Mouse (Mus musculus): ENCODE results near the gene Slc43a1. TPM values are rescaled to one million over a fixed set of nuclear protein-coding genes. Genes with fewer than 3 reads are reported as not detected.

Gene Slc43a1
- polyA plus RNA-seq, 1 experiment from 2014 or later: 14.4 TPM

DNA sequence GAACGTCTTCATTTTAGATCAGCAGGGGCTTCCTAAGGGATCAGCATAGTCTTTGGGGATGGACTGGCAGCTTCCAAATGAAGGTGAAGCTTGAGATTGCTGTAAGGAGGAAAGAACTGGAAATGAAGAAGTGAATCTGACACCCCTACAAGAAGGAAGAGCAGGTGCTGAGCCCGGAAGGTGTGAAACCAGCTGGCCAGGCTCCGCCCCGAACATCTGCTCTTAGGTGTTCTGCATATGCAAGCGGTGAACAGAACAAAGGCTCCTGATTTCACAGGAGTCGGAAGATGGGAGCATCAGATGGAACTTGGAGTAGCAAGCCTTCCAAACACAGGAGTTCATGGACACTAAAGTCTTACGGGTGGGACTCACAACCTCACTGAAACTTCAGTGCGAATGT, 1.5 kb upstream of the Slc43a1 start:
- WGBS: 64% methylated on average over 8 of the region's 8 CpGs
- H3K9ac ChIP-seq: no peak overlapping the region
- H3K4me1 ChIP-seq: peaks cover 33% of the 10 kb centered on the region
- H3K4me2 ChIP-seq: no peak overlapping the region
- peaks cover 37% of the 10 kb centered on the region for H3K27me3 ChIP-seq
- H3K4me3 ChIP-seq (replicated peaks): no peak overlapping the region
- H3K9me3 ChIP-seq: no peaks in the 10 kb centered on the region
- no peak for ATAC-seq (ENCODE audit: low FRiP score)
- no peaks in the 10 kb centered on the region for H3K36me3 ChIP-seq (replicated peaks)
- H3K27ac ChIP-seq: no peak overlapping the region

- Histone ChIP-seq H3K4me2 (peak overlapping the region; percentile 94; the same call in 1 of the 2 replicates), H3K27me3 (peaks cover 37% of the 10 kb centered on the region), H3K9ac (no peak overlapping the region), H3K4me3 (replicated peaks) (no peak overlapping the region), H3K4me1 (peaks cover 34% of the 10 kb centered on the region), H3K27ac (no peak overlapping the region), H3K9me3 (no peaks in the 10 kb centered on the region), H3K36me3 (replicated peaks) (no peaks in the 10 kb centered on the region)
- WGBS: 36% methylated on average over 9 of the region's 9 CpGs
- no peak for ATAC-seq (ENCODE audit: low FRiP score)
These were observed 645 bp upstream of the Slc43a1 start for GRCm38 (mm10) chr2:84837817-84838592.

DNA sequence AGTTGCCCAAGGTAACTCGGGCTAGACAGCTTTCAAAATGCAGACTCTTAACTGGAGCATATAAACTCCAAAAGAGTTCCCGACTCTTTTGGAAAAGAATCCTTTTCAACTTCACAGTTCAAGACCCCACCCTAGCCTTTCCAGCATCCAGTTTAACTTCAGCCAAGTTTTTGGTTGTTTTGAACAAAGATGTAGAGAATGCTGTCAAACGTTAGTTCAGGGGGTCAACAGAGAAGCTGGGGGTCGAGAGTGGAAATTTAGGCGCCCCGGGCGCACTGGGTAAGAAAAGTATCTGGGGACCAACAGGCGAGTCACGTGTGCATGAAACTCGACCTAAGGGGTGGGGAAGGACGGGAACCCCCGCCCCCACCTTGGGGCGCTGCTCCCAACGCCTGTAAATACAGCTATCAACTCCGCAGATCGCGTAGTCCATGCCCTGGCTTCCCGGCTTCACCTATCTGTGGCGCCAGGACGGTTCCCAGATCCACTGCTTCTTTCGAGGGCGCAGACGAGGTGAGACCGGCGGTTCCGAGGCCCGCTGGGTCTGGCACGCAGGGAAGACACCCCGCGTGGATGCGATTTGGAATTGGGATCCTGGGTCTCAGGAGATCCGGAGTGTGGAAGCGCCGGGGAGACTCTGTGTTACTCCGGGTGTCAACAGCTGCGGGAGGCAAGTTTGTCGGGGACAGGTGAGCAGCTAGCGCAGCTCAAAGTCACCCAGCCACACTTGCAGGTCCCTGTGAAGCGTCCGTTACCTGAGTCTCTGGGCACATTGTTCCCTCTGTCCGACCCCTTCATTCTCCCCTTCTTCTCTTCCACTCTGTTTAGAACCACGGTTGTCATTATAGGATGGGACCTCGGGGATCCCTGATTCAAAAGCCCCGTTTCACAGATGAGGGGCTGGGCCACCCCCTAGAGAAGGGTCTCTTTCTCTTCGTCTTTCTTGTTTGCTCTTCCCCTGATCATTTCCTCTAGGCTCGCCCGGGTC, 637 bp downstream of the Slc43a1 start:
- Histone ChIP-seq H3K36me3 (replicated peaks) (no peaks in the 10 kb centered on the region), H3K4me3 (replicated peaks) (peak overlapping the region; percentile 48), H3K9me3 (no peaks in the 10 kb centered on the region), H3K4me1 (peaks cover 34% of the 10 kb centered on the region), H3K27me3 (peaks cover 37% of the 10 kb centered on the region), H3K4me2 (peak overlapping the region; percentile 94), H3K27ac (peak overlapping the region; percentile 82), H3K9ac (peak overlapping the region; percentile 73)
- ATAC-seq (ENCODE audit: low FRiP score): 0 out of 2 replicates have a peak, but pooled peaks have one; percentile 1
- under 1% methylated on average over 47 of the region's 47 CpGs for WGBS

DNA sequence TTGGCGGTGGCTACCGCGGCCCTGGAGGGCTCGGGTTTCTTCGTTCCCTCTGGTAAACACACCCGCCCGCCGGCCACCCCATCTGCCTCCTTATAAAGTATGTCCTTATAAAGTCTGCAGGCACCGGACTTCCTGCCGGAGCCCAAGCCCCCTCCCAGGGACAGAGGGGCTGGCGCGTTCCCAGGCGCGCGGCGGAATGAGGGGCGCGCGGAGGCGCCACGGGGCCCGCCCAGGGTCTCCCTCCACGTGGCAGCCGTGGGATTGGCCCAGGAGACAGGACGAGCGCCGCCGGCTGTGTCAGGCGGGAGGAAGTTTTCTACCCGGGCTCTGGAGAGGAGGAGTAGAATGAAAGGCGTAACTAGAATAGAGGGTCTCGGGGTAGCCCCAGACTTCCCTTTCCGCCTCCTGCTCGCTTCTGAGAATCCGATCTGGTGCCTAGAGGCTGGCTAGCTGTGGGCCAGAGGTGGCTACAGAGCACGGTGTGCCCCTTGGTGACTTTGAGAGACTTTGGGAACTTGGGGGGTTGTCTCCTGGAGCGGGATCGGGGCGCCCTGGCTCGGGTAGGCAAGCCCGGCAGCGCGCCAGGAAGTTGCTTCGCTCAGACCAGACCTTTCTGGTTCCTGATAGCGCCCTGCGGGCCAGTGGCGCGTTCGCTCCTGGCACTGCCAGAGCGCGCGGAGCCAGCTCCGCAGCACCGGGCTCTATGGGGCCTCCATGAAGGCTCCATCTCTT, 1.5 kb downstream of the Slc43a1 start:
- no peaks in the 10 kb centered on the region; the same call in 1 of the 2 replicates for H3K36me3 ChIP-seq (replicated peaks)
- H3K9me3 ChIP-seq: no peaks in the 10 kb centered on the region
- H3K4me2 ChIP-seq: peak overlapping the region; percentile 94
- peak overlapping the region; percentile 73 for H3K9ac ChIP-seq
- peak overlapping the region; percentile 82 for H3K27ac ChIP-seq
- peaks cover 37% of the 10 kb centered on the region for H3K27me3 ChIP-seq
- peaks cover 34% of the 10 kb centered on the region for H3K4me1 ChIP-seq
- under 1% methylated on average over 54 of the region's 54 CpGs for WGBS
- H3K4me3 ChIP-seq (replicated peaks): peak overlapping the region; percentile 48
- ATAC-seq (ENCODE audit: low FRiP score): peak; percentile 89

DNA sequence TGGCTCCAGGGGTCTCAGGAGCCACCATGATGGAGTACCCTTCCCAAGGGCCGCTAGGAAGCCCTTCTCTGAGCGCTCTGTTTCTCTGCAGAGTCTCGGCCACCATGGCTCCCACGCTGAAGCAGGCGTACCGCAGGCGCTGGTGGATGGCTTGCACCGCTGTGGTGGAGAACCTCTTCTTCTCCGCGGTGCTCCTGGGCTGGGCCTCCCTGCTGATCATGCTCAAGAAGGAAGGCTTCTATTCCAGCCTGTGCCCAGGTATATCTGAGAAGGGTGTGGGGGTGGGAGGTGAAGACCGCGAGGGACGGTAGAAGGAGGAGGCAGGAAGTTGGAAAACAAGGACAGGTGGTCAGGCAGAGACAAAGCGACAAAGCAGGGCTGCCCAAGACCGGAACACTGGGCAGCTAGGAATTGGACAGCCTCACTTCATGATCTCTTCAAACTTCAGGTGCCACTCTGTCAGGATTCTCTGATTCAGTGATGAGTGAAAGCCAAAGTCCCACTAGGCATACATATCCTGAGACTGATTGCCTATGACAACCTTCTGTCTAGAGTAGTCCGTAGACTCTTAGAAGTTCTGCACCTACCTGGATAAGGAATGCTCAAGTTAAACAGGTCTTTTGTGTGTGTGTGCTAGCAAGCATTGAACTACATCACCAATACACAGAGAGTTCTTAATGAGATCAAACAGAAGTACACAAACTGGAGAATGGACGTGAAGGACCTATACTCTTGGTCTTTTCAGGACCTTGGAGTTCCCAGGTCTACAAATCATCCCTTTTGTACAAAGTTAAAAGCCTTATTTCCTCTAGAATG, 2.3 kb downstream of the Slc43a1 start:
- ATAC-seq (ENCODE audit: low FRiP score): peak; percentile 2; the same call in 1 of the 2 replicates
- H3K4me3 ChIP-seq (replicated peaks): peak overlapping the region; percentile 48
- H3K4me2 ChIP-seq: peak overlapping the region; percentile 94
- H3K27ac ChIP-seq: peak overlapping the region; percentile 82
- H3K36me3 ChIP-seq (replicated peaks): no peaks in the 10 kb centered on the region; the same call in 1 of the 2 replicates
- H3K9ac ChIP-seq: peak overlapping the region; percentile 73
- H3K9me3 ChIP-seq: no peaks in the 10 kb centered on the region
- H3K27me3 ChIP-seq: peaks cover 37% of the 10 kb centered on the region
- WGBS: 8% methylated on average over 17 of the region's 17 CpGs
- peaks cover 34% of the 10 kb centered on the region for H3K4me1 ChIP-seq

GRCm38 (mm10) chr2:84841905-84842304, 3.3 kb downstream of the Slc43a1 start:
- H3K9me3 ChIP-seq: no peaks in the 10 kb centered on the region
- no peak overlapping the region for H3K27ac ChIP-seq
- ATAC-seq (ENCODE audit: low FRiP score): no peak
- peaks cover 3% of the 10 kb centered on the region; the same call in 1 of the 2 replicates for H3K36me3 ChIP-seq (replicated peaks)
- peak overlapping the region; percentile 94 for H3K4me2 ChIP-seq
- H3K4me1 ChIP-seq: peaks cover 34% of the 10 kb centered on the region
- peaks cover 32% of the 10 kb centered on the region for H3K27me3 ChIP-seq
- H3K9ac ChIP-seq: no peak overlapping the region
- 0 out of 2 replicates have a peak overlapping the region, but pooled peaks have one; percentile 48 for H3K4me3 ChIP-seq (replicated peaks)

DNA sequence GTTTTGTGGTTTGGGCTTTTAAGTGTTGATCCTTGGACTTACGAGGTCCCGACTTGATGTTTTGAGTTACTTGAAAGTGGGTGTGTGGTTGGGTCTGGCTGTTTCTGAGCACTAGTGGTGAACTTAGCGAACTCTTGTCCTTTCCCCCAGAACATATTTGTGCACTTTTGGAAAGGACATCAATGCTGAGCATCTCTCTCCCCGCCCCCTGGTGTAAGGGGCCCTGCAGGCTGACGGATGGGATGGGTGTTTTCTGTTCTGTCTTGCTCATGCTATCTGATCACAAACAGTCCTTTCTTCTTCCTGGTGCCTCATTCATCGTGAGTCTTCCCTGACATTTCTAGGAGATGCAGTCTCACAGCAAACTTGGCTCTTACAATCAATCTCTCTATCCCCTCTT, 5.0 kb downstream of the Slc43a1 start:
- peaks cover 32% of the 10 kb centered on the region for H3K4me1 ChIP-seq

DNA sequence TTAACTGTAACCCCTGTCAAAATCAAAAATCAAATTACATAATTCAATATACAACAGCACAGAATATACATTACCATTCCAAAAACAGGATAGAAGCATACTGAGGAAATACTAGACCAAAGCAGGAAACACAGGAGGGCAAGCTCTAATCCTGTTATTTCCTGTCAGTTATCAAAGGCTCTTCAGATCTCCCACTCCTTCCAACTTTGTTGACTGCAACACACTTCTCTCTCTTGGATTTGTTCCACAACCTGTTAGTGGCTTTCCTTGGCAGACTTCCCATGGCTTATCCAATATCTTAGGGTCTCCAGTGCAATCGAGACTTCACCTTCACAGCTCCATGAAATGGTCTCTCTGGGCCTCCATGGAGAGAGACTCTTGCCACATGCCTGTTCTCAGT, 6.6 kb downstream of the Slc43a1 start:
- Histone ChIP-seq H3K27me3 (no peaks in the 10 kb centered on the region), H3K36me3 (replicated peaks) (peaks cover 11% of the 10 kb centered on the region; the same call in 1 of the 2 replicates), H3K4me3 (replicated peaks) (no peak overlapping the region), H3K9me3 (no peaks in the 10 kb centered on the region), H3K4me1 (peaks cover 20% of the 10 kb centered on the region), H3K9ac (no peak overlapping the region), H3K4me2 (no peak overlapping the region), H3K27ac (no peak overlapping the region)
- 88% methylated on average over 1 of the region's 1 CpGs for WGBS
- ATAC-seq (ENCODE audit: low FRiP score): no peak

More for the DNA sequence above, 5.0 kb downstream of the Slc43a1 start:
- WGBS: 86% methylated on average over 6 of the region's 6 CpGs
- ATAC-seq (ENCODE audit: low FRiP score): no peak
- H3K9me3 ChIP-seq: no peaks in the 10 kb centered on the region
- H3K36me3 ChIP-seq (replicated peaks): peaks cover 7% of the 10 kb centered on the region; the same call in 1 of the 2 replicates
- H3K27me3 ChIP-seq: peaks cover 14% of the 10 kb centered on the region
- no peak overlapping the region for H3K4me2 ChIP-seq
- no peak overlapping the region for H3K4me3 ChIP-seq (replicated peaks)
- no peak overlapping the region for H3K9ac ChIP-seq
- H3K27ac ChIP-seq: no peak overlapping the region

DNA sequence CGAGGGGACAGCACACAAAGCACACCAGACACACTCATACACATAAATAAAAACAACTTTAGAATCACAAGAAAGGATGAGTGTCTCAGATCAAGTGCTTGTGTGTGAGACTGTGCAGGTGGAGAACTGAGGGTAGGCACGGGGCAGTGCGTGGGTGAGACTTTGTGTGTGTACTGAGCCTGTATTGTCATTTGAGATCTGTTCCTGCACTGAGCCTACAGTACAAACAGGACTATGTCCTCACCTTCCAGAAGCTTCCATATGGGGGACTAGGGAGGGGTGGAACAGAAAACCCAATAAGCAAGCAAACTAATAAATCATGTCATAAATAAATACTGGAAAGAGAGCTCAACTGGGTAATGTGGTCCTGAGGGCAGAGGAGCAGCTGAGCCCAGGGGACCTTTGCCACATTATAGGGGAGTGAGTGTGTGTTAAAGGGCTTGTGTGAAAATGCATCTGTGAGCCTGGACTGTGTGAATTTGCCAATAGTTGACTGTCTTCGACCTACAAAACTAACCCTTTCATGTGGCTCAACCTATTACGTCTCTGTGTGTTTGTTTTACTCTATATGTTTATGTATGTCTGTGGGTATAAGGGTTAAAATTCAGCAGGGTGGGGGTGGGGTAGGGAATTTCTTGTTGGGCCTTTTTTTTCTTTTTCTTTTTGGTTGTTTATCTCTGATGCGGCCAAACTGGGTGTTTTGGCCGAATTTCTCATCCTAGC, 11.9 kb downstream of the Slc43a1 start:
- 63% methylated on average over 7 of the region's 7 CpGs for WGBS

GRCm38 (mm10) chr2:84851130-84852040, 12.7 kb downstream of the Slc43a1 start:
- Histone ChIP-seq H3K9me3 (no peaks in the 10 kb centered on the region), H3K4me2 (peak overlapping the region; percentile 8; the same call in 1 of the 2 replicates), H3K27me3 (no peaks in the 10 kb centered on the region), H3K4me1 (peaks cover 14% of the 10 kb centered on the region), H3K36me3 (replicated peaks) (peaks cover 21% of the 10 kb centered on the region), H3K4me3 (replicated peaks) (no peak overlapping the region), H3K9ac (no peak overlapping the region), H3K27ac (no peak overlapping the region)
- peak; percentile 34; the same call in 1 of the 2 replicates for ATAC-seq (ENCODE audit: low FRiP score)
- 30% methylated on average over 23 of the region's 23 CpGs for WGBS

More for the DNA sequence above, 11.9 kb downstream of the Slc43a1 start:
- Histone ChIP-seq H3K9me3 (no peaks in the 10 kb centered on the region), H3K36me3 (replicated peaks) (peaks cover 21% of the 10 kb centered on the region), H3K4me1 (peaks cover 14% of the 10 kb centered on the region), H3K27ac (no peak overlapping the region), H3K4me2 (no peak overlapping the region), H3K9ac (no peak overlapping the region), H3K4me3 (replicated peaks) (no peak overlapping the region), H3K27me3 (no peaks in the 10 kb centered on the region)
- ATAC-seq (ENCODE audit: low FRiP score): no peak; the same call in 1 of the 2 replicates

Data from forebrain, embryonic 12.5 days (tissue).